Mouse (Mus musculus) hindbrain, embryonic 16.5 days (tissue): ENCODE measurements around the gene Ccdc96. TPM values are rescaled to one million over a fixed set of nuclear protein-coding genes. Genes with fewer than 3 reads are reported as not detected.
A peak's percentile ranks its signal among the peaks of the same experiment; 100 is the strongest.

Experiments
- ATAC-seq: fragments of 200-750 bp; cut with Nextera tagmentation; 2 replicates; pipeline ENCODE4 v1.8.0; 2017; ENCODE audit warnings: moderate TSS enrichment, moderate library complexity
- H3K27ac ChIP-seq: fragments of 300-500 bp; sonication (generic); 2 replicates; pipeline ENCODE4 v1.5.1; 2014; ENCODE audit warnings: low read depth, mild to moderate bottlenecking, control low read depth, low read length, moderate library complexity
- H3K27me3 ChIP-seq: fragments of 300-500 bp; sonication (generic); replicated peaks from 2 replicates; pipeline ENCODE4 v1.6.1; 2014; ENCODE audit warnings: low read length; ENCODE audit not compliant: control insufficient read depth, insufficient read depth
- H3K36me3 ChIP-seq: fragments of 300-500 bp; sonication (generic); 2 replicates; pipeline ENCODE4 v1.6.1; 2014; ENCODE audit warnings: mild to moderate bottlenecking, low read length, moderate library complexity, mixed read lengths; ENCODE audit not compliant: control insufficient read depth, insufficient read depth
- H3K4me1 ChIP-seq: fragments of 300-500 bp; sonication (generic); 2 replicates; pipeline ENCODE4 v1.6.1; 2014; ENCODE audit warnings: low read depth, low read length; ENCODE audit not compliant: control insufficient read depth, insufficient read depth
- H3K4me2 ChIP-seq: fragments of 300-500 bp; sonication (generic); 2 replicates; pipeline ENCODE4 v1.6.1; 2014; ENCODE audit warnings: mild to moderate bottlenecking, low read length, control low read depth, moderate library complexity
- H3K4me3 ChIP-seq: fragments of 300-500 bp; sonication (generic); 2 replicates; pipeline ENCODE4 v1.5.1; 2014; ENCODE audit warnings: mild to moderate bottlenecking, low read length, control low read depth, moderate library complexity
- H3K9ac ChIP-seq: fragments of 300-500 bp; sonication (generic); 2 replicates; pipeline ENCODE4 v1.6.1; 2014; ENCODE audit warnings: low read depth, mild to moderate bottlenecking, control low read depth, low read length, moderate library complexity
- H3K9me3 ChIP-seq: fragments of 300-500 bp; sonication (generic); 2 replicates; pipeline ENCODE4 v1.6.1; 2014; ENCODE audit warnings: mild to moderate bottlenecking, low read length, moderate library complexity; ENCODE audit not compliant: control insufficient read depth
- WGBS: fragments of 180-500 bp; shearing (Covaris S2); extraction: QIAGEN DNeasy Blood & Tissue Kit; methylation state at CpG from one replicate; pipeline ENCODE4 v1.1.7; 2014; 5-methylcytosine and 5-hydroxymethylcytosine counted together
- polyA plus RNA-seq: library from polyadenylated mRNA; unstranded; fragments of >200 nt; fragmentation: Nextera tagmentation; extraction: Ambion mirVana; gene quantifications from 2 replicates; pipeline ENCODE4 v1.2.1, GENCODE M21; 2015

Ccdc96 gene
- polyA plus RNA-seq, 1 experiment from 2014 or later: 2.7 TPM

GRCm38 (mm10) chr5:36451119-36451518 is 33.3 kb upstream of the Ccdc96 start:
- no peak overlapping the region for H3K27ac ChIP-seq
- no peaks in the 10 kb centered on the region for H3K36me3 ChIP-seq
- no peak for ATAC-seq
- 0 out of 2 replicates have a peak, but pooled peaks cover 3% of the 10 kb centered on the region for H3K4me1 ChIP-seq
- no peak overlapping the region for H3K4me3 ChIP-seq
- H3K27me3 ChIP-seq: no peaks in the 10 kb centered on the region
- WGBS: 26% methylated on average over 6 of the region's 10 CpGs
- no peak overlapping the region for H3K9ac ChIP-seq
- H3K4me2 ChIP-seq: no peak overlapping the region
- no peaks in the 10 kb centered on the region for H3K9me3 ChIP-seq

GRCm38 (mm10) chr5:36451872-36452389 is 32.5 kb upstream of the Ccdc96 start:
- WGBS: 54% methylated on average over 10 of the region's 10 CpGs
- Histone ChIP-seq H3K36me3 (no peaks in the 10 kb centered on the region), H3K27ac (no peak overlapping the region), H3K4me3 (no peak overlapping the region), H3K4me2 (no peak overlapping the region), H3K9ac (no peak overlapping the region), H3K9me3 (no peaks in the 10 kb centered on the region), H3K4me1 (no peaks in the 10 kb centered on the region), H3K27me3 (no peaks in the 10 kb centered on the region)
- ATAC-seq: peak; percentile 34; the same call in 1 of the 2 replicates

- Histone ChIP-seq H3K27ac (no peak overlapping the region), H3K4me3 (no peak overlapping the region), H3K4me2 (no peak overlapping the region), H3K27me3 (no peaks in the 10 kb centered on the region), H3K4me1 (no peaks in the 10 kb centered on the region), H3K9ac (no peak overlapping the region), H3K36me3 (no peaks in the 10 kb centered on the region), H3K9me3 (no peaks in the 10 kb centered on the region)
- WGBS: 85% methylated on average over 6 of the region's 6 CpGs
- ATAC-seq: no peak
Observed at GRCm38 (mm10) chr5:36452821-36453220, 31.6 kb upstream of the Ccdc96 start.

- Histone ChIP-seq H3K27me3 (no peaks in the 10 kb centered on the region), H3K4me1 (no peaks in the 10 kb centered on the region), H3K9ac (no peak overlapping the region), H3K36me3 (no peaks in the 10 kb centered on the region), H3K9me3 (no peaks in the 10 kb centered on the region), H3K4me3 (no peak overlapping the region), H3K27ac (no peak overlapping the region), H3K4me2 (no peak overlapping the region)
- 74% methylated on average over 4 of the region's 4 CpGs for WGBS
- no peak for ATAC-seq
Observed at GRCm38 (mm10) chr5:36457706-36458105, 26.7 kb upstream of the Ccdc96 start.

- WGBS: 12% methylated on average over 4 of the region's 4 CpGs
- no peak overlapping the region for H3K9ac ChIP-seq
- no peaks in the 10 kb centered on the region for H3K9me3 ChIP-seq
Observed at GRCm38 (mm10) chr5:36458926-36459325, 25.5 kb upstream of the Ccdc96 start.

GRCm38 (mm10) chr5:36460712-36461111 is 23.7 kb upstream of the Ccdc96 start:
- Histone ChIP-seq H3K4me3 (no peak overlapping the region), H3K36me3 (no peaks in the 10 kb centered on the region), H3K9ac (no peak overlapping the region), H3K27me3 (no peaks in the 10 kb centered on the region), H3K27ac (no peak overlapping the region), H3K4me1 (peaks cover 6% of the 10 kb centered on the region), H3K9me3 (no peaks in the 10 kb centered on the region), H3K4me2 (no peak overlapping the region)
- 77% methylated on average over 2 of the region's 2 CpGs for WGBS
- ATAC-seq: no peak

More at GRCm38 (mm10) chr5:36458926-36459325, 25.5 kb upstream of the Ccdc96 start:
- Histone ChIP-seq H3K36me3 (no peaks in the 10 kb centered on the region), H3K27ac (no peak overlapping the region), H3K27me3 (no peaks in the 10 kb centered on the region), H3K4me2 (no peak overlapping the region), H3K4me1 (peaks cover under 1% of the 10 kb centered on the region; the same call in 1 of the 2 replicates), H3K4me3 (no peak overlapping the region)
- no peak for ATAC-seq

GRCm38 (mm10) chr5:36461231-36461630 is 23.2 kb upstream of the Ccdc96 start:
- Histone ChIP-seq H3K9ac (no peak overlapping the region), H3K27ac (no peak overlapping the region), H3K36me3 (no peaks in the 10 kb centered on the region), H3K9me3 (no peaks in the 10 kb centered on the region), H3K4me1 (peaks cover 12% of the 10 kb centered on the region), H3K4me3 (no peak overlapping the region), H3K27me3 (no peaks in the 10 kb centered on the region), H3K4me2 (no peak overlapping the region)
- 75% methylated on average over 2 of the region's 2 CpGs for WGBS
- no peak for ATAC-seq

GRCm38 (mm10) chr5:36462810-36463209 is 21.6 kb upstream of the Ccdc96 start:
- no peak overlapping the region for H3K4me2 ChIP-seq
- no peak overlapping the region for H3K4me3 ChIP-seq
- H3K27me3 ChIP-seq: no peaks in the 10 kb centered on the region
- 22% methylated on average over 7 of the region's 7 CpGs for WGBS
- H3K9ac ChIP-seq: no peak overlapping the region
- ATAC-seq: no peak
- H3K27ac ChIP-seq: no peak overlapping the region
- H3K9me3 ChIP-seq: no peaks in the 10 kb centered on the region
- peaks cover 16% of the 10 kb centered on the region for H3K4me1 ChIP-seq
- no peaks in the 10 kb centered on the region for H3K36me3 ChIP-seq

- Histone ChIP-seq H3K36me3 (no peaks in the 10 kb centered on the region), H3K4me3 (no peak overlapping the region), H3K4me1 (peaks cover 16% of the 10 kb centered on the region), H3K9ac (no peak overlapping the region), H3K27me3 (no peaks in the 10 kb centered on the region), H3K4me2 (no peak overlapping the region), H3K27ac (no peak overlapping the region), H3K9me3 (no peaks in the 10 kb centered on the region)
- WGBS: 26% methylated on average over 5 of the region's 5 CpGs
- no peak for ATAC-seq
Observed at GRCm38 (mm10) chr5:36463391-36463790, 21.0 kb upstream of the Ccdc96 start.
